Mouse (Mus musculus) ZHBTc4 (cell line): Measurements from ENCODE around the gene Marc1.
A peak's percentile ranks its signal among the peaks of the same experiment; 100 is the strongest.

Experiments used
- DNase-seq: peaks from one replicate; pipeline ENCODE4 v3.0.0-alpha.2; 2011; ENCODE audit warnings: low read depth, low spot score

Gene Marc1

GRCm38 (mm10) chr1:184822678-184823077, 11.6 kb upstream of the Marc1 start:
- peak; percentile 70 for DNase-seq

- DNase-seq = peak; percentile 76
These were observed 6.7 kb upstream of the Marc1 start for GRCm38 (mm10) chr1:184817768-184818167.

DNA sequence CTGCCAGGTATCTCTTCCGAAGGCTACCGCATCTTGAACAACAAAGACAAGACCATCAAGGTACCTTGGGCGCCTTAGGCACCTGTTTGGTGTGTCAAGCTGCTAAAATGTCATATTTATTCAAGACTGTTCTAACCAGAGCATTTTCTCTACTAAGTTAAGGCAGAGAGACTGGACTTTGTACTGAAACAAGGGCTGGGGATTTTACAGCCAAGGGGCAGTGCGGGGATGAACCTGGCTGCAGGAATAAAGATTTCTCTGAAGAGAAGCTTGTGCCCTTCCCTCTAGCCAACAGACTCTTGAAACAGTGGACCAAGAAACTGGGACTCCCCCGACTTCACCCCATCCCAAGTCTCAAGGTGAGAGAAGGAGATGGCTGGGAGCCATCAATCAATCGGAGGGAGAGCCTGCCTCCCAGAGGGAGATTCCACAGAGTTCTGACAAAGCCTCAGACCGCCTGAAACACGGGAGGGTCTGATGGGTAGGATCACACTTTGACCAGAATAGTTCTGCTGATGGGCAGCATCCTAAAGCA, 670 bp upstream of the Marc1 start:
- DNase-seq = no peak

GRCm38 (mm10) chr1:184809578-184810001, 1.5 kb downstream of the Marc1 start:
- DNase-seq = no peak

DNA sequence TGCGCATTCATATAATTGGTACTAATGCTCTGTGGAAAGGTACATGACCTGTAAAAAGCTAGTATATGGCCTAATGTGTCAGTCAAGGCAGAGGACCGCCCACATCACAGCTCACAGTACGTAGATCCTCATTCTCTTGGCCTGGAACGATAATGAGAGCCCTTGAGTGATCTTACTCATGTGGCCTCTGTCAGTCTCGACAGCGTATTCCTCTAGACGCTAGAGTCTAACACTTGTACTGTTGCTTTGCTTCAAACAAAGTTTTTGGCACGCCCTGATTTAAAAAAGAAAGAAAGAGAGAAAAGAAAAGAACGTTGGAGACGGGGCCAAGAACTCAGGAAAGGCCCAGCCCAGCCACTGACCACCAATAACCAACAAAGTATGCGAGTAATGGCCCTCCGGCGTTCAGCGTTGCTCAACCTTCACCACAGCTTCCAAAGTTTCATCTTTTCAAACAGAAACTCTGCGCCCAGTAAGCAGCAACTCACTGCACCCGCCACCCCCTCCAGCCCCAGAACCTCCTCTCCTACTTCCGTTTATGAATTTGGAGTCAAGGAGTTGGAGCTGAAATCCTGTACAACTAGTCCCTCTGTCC, 2.6 kb downstream of the Marc1 start:
- no peak for DNase-seq

- peak; percentile 31 for DNase-seq
These were observed 3.3 kb downstream of the Marc1 start for GRCm38 (mm10) chr1:184807627-184808417.

- no peak for DNase-seq
These were observed 4.0 kb downstream of the Marc1 start for GRCm38 (mm10) chr1:184807123-184807522.

DNA sequence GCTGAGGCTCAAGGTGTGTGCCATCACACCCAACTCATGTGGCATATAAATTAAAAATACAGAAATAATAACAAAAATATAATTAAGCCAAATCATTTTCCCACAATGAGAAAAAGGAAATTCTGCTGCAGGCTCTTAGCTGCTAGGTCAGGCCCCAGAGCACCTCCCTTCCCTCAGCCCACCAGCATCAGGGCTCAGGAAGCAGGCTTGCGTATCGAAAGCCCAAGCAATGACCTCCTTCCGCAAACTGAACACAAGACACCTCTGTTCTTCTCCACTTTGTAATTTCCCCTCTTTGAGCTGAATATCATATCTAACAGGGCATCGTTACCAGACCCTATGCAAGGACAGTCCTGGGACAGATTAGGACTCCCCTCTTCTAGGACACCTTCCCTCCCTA, 5.4 kb downstream of the Marc1 start:
- no peak for DNase-seq

GRCm38 (mm10) chr1:184793163-184793876, 17.8 kb downstream of the Marc1 start:
- peak; percentile 83 for DNase-seq

DNA sequence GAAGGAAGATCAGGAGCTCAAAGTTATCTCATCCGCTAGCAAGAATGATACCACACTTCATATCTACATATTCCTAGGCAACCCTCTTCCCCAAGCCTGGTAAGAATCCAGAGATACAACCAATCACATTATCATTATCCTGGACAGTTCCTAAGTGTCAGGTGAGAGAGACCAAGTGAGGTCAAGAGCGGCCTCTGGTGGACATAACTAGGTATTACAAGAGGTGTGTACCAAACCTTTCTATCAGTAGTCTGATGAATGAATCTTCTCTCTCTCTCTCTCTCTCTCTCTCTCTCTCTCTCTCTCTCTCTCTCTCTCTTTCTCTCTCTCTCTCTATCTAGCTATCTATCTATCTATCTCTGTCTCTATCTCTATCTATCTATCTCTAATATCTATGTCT, 20.0 kb downstream of the Marc1 start:
- DNase-seq = peak; percentile 52

DNA sequence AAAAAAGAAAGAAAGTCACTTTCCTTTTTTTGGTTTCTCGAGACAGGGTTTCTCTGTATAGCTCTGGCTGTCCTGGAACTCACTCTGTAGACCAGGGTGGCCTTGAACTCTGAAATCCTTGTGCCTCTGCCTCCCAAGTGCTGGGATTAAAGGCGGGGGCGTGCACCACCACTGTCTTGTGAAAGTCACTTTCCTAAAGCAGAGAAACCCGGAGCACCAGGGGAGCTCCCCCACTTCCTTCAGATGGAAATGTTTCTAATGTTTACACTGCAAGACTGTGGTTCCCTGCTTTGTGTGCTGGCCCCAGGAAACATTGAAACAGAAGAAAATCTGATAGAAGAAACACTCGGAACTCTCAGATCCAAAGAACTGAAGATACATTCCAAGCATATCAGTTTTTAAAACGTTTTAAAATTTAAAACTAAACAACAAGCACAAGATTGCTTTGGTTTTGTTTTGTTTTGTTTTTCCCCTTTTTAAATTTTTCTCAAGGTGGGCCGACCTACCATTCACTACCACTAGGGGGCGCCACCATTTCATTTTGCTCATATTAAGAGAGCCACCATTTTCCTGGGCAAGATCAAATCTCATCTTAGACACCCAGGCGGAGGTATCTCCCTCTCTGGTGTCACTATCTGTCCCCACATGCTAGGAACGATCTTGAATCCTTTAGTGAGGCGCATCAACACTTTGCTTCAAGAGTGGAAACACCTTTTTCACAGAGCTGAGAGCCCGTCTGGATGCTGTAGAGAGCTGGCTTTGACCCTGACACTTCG, 24.5 kb downstream of the Marc1 start:
- DNase-seq = peak; percentile 51

GRCm38 (mm10) chr1:184783641-184784040, 27.5 kb downstream of the Marc1 start:
- DNase-seq = no peak

GRCm38 (mm10) chr1:184782161-184782513, 29.0 kb downstream of the Marc1 start:
- DNase-seq = no peak

DNA sequence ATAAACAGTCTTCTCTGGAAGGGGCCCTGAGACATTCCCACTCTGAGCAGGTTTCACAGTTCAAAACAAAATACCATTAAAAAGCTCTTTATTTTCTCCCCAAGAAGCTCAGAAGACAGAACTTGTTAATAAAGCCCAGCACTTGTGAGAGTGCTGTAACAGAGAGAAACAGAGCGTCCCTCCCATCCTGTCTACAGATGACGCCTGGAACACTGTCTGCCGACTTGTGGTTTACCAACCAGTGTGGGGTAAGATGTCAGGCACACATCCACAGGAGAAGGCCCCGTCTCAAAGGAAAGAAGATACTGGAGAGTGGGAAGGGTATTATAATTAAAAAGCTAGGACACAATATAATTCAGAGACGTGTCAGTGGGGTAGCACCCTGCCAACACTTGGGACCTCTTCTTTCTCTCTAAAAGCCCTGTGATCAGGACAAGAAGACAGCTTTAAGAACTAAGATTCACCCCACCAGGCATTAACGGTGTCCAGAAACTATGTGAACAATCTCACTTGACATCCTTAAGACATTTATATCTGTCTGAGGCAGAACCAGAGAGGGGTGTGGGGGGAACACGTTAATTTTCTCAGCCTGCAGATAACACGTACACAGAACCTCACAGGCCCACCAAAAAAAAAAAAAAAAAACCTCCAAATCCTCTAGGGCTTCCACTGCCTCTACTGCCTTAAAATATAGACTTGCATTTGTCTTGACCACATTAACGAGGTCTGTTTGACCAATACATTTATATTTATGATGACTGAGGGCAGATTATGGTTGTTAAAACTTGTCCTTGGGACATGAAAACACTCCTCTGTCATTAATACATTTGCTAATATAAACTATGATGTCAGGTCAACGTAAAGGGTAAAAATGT, 29.6 kb downstream of the Marc1 start:
- DNase-seq = no peak

DNA sequence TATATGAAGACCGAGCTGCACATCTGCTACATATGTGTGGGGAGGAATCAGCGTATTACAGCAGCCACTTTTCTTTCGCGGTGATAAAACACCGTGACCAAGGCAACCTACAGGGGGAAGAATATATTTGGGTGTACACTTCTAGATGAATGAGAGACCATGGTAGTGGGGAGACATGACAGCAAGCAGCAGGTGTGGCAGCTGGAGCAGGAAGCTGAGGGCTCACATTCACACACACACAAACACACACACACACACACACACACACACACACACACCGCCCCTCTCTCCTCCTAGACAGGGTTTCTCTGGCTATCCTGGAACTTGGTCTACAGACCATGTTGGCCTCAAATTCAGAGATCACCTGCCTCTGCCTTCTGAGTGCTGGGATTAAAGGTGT, 33.0 kb downstream of the Marc1 start:
- DNase-seq = no peak

GRCm38 (mm10) chr1:184777061-184777795, 33.9 kb downstream of the Marc1 start:
- peak; percentile 34 for DNase-seq

GRCm38 (mm10) chr1:184775289-184775688, 35.8 kb downstream of the Marc1 start:
- DNase-seq = no peak

DNA sequence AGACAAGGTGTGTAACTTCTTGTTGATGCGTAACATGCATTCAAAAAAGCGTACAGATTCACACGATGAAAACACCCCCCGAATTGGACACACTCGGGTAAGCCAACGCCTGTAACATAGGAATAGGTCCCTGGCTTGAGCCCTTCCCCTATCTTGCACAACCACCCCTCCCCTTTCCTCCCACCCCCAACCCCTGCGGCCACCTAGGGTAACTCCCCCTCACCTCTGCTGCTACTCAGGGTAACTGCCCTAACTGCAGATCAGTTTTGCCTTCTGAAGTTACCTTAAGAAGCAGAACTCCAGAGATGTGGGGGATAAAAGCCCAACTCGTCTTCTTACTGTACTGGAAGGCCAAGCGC, 39.2 kb downstream of the Marc1 start:
- no peak for DNase-seq

- peak; percentile 80 for DNase-seq
These were observed 39.8 kb downstream of the Marc1 start for GRCm38 (mm10) chr1:184771202-184771890.
